Mouse (Mus musculus): Measurements from ENCODE around the gene Pllp.

DNA sequence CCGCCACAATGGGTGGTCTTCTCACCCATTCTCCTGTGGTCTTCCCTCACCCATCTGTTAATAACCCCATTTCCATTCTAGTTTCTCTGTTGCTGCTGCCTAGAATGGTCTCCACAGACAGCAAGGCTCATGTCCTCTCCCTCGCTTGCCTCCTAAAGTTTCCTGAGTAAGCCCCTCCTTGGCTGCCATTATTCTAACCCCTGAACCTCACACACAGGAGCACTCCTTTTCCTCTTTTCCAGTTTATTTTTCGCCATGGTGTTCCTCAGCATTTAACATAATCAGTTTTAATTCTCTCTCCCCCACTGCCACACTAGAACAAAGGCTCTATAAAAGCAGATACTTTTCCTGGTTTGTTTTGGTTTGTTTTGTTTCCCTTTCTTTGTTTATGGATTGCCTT, 43.1 kb downstream of the Pllp start:
- TF ChIP-seq CTCF (IDR thresholded peaks at IDR 0.05; ENCODE audit: extremely low read depth, insufficient read depth, insufficient read length, insufficient replicate concordance) (no peak), POLR2A (IDR thresholded peaks at IDR 0.05; ENCODE audit: low read depth, low read length) (no peak)
